Mouse (Mus musculus): Measurements from ENCODE around the gene Ccnd3.

- TF ChIP-seq CTCF (conservative IDR thresholded peaks at IDR 0.05; ENCODE audit: low read length) (no peak), NANOG (IDR thresholded peaks at IDR 0.05; ENCODE audit: borderline replicate concordance, low read length) (no peak), POU5F1 (IDR thresholded peaks at IDR 0.05; ENCODE audit: borderline replicate concordance, low read length) (no peak)
These were observed 39.8 kb upstream of the Ccnd3 start for GRCm38 (mm10) chr17:47465016-47465415.

All from E14TG2a.4 (cell line).